Mouse (Mus musculus): ENCODE results near the gene Wwc1.

Wwc1 gene

DNA sequence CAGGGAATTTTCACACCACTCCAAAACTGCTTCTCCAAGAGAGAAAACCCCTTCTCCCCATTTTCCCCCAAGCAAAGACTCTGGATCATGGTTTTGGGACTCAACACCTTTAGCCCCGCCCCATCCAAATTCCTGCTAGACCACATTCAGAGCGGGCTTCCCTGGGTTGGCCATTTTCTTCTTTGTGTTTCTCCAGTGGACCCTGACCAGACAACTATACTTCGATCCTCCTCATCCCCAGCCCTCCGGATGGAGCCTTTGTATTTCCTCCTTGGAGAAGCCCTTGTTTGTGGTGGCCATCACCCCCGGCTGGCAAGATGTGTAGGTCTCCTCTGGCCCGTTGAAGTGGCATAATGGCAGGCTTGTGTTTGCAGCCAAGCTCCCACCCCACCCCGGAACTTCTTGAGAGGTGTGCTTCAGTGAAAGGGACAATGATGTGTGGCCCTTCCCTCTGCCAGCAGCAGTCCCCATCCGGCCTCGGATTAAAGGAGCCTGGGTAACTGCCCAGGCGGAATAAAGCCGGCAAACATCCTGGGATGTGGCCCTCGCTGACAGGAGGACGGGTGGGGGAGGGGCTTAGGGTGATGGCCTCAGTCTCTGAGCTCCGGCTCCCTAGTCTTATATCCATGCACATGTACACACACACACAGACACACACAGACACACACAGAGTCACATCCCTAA, 46.8 kb downstream of the Wwc1 start:
- in situ Hi-C loops (cut with MboI, MseI): no loop called here

DNA sequence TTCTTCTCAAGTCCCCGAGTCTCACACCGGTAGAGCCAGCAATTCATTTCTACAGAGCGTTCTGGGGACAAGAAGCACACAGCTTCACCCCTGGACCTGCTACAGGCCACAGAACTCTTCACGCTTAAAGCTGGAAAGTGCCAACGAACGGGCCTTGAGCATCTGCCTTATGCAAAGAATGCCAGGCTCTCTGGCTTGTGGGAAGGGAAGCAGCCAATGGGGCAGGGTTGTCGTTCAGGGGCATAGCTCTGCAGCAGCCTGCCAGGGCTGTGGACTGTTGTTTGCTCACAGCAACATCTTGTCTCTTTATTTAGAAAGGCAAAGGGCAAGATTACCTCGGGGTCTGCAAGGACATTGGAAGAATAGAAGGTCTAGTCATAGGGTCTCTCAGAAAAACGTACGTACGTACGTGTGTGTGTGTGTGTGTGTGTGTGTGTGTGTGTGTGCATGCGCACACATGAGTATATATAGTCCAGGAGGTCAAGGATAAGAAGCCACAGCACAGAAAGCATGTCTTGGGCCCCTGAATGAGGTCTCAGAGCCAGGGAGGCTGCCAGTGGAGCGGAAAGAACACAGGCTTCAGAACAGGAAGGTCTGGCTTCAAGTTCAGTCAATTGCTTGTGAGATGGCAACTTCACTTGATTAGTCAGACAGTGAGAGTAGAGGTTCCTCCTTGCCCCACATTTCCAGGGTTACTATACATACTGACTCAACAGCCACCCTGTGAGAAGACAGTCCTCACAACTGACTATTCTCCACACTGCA, 48.0 kb downstream of the Wwc1 start:
- in situ Hi-C loops (cut with MboI, MseI): no loop called here

GRCm38 (mm10) chr11:35930511-35931060, 49.7 kb downstream of the Wwc1 start:
- in situ Hi-C loops (cut with MboI, MseI): no loop called here

- in situ Hi-C loops (cut with MboI, MseI): no loop called here
Measured at GRCm38 (mm10) chr11:35928453-35928852, 51.9 kb downstream of the Wwc1 start.

- in situ Hi-C loops (cut with MboI, MseI): no loop called here
Measured at GRCm38 (mm10) chr11:35927309-35927708, 53.0 kb downstream of the Wwc1 start.

DNA sequence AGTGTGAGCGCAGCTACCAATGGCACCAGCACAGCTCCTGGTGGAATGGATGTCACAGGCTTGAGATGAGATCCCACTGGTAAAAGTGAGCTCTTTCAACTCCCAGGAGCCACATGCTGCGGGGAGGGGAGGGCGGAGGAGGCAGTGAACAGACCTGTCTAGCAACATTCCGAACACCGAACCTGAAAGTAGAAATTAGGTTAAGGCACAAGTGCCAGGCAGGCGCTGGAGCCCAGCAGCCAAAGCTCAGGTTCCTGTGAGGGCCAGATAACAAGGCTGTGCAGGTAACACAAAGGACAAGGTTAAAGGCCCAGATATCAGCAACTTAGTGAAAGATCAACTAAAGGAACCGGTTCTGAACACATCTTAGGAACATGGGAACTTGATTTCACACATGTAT, 54.7 kb downstream of the Wwc1 start:
- in situ Hi-C loops (cut with MboI, MseI): no loop called here

DNA sequence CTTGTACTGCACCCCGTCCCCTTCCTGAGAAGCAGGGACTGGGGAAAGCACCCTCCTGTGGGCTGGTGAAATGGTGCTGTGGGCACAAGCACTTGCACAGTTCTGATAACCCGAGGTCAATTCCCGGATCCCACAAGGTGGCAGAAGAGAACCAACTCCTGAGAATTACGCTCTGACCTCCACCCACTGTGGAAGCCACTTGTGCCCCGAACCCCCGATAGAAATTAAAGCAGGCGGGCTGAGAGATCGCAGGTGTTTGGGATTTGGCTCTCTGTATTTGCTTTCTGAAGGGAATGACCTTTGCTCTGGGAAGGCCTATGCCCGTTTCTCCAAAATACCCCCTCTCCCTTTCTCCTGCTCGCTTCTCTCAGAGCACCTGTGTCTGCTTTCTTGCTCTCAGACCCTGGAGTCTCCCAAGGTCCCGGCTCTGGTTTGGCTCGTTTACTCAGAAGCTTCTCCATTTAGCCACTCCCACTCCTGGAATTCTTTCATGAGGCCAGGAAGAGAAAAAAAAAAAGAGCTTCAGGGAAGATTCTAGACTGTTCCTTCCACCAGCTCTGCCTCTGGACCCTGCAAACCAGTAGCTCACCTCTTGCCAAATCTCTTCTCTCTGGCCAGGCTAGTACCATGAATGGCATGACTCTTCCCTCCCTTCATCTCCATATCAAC, 58.0 kb downstream of the Wwc1 start:
- in situ Hi-C loops (cut with MboI, MseI): no loop called here

GRCm38 (mm10) chr11:35920776-35921175, 59.6 kb downstream of the Wwc1 start:
- in situ Hi-C loops (cut with MboI, MseI): no loop called here

DNA sequence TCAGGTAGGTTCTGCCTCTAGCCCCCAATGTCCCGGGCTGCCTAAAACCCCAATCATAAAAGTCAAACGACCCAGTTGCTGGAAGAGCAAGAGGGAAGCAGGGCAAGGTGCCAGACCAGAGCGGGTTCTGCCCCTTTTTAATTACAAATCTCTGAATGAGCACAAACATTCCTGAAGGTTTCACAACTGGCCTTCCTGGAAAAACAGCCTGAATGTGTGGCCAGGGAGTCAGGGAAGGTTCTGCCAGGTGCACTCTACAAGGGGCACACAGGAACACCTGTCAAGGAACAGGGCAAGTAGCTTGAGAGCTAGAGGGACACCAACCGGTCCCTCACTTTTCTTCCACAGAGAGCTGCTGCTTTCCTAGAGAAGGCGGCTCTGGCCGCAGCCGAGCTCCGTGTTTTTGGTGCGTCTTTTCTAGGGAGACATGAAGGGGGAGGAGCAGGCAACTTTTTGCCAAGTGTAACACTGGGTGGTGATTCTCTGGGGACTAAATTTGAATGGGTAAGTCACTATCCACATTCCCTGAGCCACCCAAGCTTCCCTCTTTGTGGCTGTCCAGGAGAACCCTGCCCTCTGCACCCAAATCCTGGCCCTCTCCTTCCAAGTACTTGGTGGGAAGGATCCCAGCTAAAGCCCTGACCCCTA, 60.3 kb downstream of the Wwc1 start:
- in situ Hi-C loops (cut with MboI, MseI): no loop called here

DNA sequence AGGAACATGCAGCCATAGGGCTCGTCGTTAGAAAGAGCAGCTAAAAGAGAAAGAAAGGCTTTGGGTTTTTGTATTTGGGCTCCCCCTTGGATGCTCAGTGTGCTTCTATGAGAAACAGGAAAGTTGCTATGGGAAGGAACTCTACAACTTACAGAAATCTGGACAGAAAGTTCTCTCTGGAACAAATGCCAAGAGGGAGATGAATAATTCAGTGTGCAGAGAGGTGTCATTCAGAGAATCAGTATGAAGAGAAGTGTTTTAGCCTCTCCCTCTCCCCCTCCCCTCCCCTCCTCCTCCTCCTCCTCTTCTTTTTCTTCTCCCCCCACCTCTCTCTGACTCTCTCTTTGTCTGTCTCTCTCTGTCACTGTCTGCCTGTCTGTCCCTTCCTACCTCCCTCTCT, 60.9 kb downstream of the Wwc1 start:
- in situ Hi-C loops (cut with MboI, MseI): no loop called here

DNA sequence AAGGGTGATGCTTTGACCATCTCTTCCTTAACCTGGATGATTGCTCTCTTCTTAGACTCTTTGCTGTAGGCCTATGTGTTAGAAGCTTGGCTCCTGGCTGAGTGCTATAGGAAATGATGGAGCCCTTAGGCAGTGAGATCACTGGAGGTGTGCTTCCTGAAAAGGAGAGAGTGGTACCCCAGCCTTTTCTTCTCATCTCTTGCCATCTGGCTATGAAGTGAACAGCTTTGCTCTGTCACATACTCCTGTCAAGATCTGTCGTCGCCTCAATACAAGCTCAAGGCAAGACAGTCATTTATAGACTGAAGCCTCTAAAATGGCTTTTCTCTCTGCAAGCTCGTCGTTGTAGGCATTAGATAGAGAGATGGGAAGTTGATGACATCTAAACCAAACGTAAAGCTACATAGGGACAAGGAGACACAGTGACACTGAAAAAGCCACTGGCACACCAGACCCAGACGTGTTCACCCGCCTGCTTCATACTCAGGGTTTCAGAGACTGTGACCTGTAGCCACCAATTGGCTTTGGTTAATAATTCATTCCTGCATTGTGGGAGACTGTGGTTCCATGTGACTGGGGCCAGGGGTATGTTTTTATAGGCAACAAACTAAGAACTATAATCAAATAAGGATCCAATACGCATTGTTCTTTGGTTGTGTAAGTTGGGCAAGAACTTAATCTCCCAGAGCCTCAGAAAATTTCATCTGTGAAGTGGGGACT, 63.7 kb downstream of the Wwc1 start:
- in situ Hi-C loops (cut with MboI, MseI): no loop called here

DNA sequence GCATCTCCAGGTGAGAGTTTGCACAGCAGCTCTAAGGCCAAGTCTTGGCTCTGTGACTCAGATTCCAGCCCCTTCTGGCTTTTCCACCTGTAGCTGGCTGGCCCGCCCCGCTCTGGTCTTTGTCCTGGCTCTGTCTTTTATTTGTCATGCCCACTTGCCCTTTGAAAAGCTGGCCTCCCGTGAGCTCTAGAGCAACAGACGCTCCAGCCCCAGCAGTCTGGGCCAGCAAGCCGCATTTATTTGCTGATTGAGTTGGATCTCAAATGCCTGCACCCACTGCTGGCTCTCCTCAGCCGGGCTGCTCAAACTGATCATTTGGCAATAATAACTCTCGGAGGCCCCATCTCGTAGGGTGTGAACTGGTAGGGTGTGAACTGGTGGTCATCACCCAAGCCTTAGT, 64.8 kb downstream of the Wwc1 start:
- in situ Hi-C loops (cut with MboI, MseI): no loop called here

GRCm38 (mm10) chr11:35913418-35914044, 66.8 kb downstream of the Wwc1 start:
- in situ Hi-C loops (cut with MboI, MseI): no loop called here

DNA sequence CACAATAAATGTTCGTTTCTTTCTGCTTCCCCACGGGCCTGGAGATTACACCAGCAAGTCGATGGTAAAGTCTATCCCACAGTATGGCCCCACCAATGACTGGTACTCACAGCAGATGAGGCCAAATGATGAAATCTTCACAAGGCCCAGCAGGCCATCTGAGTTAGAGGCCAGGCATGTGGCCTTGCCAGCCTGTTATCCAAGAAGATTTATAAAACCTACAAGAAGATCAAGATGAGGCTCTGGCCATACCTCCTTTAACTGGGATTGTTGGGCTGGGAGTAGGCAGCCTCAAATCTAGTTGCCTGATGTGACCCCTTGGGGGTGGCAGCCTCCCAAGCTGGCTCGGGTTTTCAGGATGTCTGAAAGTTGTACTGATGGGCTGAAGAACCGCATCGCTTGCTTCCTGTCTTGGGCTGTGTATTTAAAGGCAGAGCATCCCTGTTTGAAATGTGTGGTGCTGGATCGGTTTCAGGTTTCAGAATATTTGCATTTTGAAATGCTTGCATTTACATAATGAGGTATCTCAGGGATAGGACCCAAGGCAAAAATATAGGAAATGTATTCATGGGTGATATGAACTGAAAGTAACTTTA, 75.3 kb downstream of the Wwc1 start:
- in situ Hi-C loops (cut with MboI, MseI): no loop called here

DNA sequence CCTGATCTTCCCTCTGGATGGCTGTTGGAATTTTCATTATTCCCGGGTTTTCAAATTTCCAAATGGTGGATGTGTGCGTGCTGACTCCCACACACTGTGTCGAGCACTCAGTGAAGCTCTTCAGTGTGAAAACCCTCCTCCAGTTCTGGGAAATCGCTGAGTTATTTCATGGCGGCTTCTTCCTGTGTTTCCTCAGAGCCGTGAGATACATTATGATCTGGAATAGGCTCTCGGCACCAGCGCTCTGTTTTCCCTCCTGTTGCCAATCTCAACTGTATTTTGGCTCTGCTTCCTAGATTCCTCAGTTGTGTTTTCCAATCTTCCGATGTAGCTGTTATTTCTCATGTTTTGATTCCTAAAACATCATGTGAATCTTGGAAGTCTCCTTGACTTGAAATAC, 77.2 kb downstream of the Wwc1 start:
- in situ Hi-C loops (cut with MboI, MseI): no loop called here

- in situ Hi-C loops (cut with MboI, MseI): no loop called here
Measured at GRCm38 (mm10) chr11:35899946-35900345, 80.4 kb downstream of the Wwc1 start.

DNA sequence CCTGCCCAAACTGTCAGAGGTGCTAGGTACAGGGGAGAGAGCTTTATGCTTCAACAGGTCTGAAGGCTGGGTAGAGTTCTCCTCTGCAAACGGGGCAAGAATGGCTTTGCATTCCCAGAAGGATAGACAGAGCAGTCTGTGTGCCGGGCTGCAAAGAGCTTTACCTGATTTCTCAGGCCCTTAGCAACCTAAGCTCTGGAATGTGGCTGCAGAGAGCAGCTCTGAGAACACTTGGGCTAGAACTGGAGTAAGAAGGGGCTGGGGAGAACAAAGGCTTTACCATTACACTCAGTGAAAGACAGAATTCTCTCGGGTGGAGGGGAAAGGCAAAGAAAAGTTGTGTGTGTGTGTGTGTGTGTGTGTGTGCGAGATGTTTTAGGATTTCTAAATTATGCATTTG, 86.9 kb downstream of the Wwc1 start:
- in situ Hi-C loops (cut with MboI, MseI): no loop called here

DNA sequence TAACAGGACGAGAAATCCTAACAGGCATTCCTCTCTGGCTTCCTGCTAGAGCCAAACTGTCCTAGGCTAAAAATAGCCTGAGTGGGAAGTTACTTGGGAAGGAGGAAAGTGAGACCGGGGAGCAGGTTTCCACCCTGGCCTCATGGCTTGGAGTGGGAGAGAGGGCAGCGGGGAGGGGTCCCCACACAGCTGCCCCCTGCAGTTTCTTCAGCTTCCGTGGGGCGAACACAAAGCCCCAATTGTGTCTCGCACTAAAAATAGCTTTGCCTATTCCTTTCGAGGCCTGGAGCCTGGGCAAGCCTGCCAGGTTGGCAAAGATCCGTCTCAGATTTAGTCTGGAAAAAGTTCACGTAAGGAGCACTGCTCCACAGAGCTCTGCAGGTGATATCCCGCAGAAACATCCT, 87.3 kb downstream of the Wwc1 start:
- in situ Hi-C loops (cut with MboI, MseI): no loop called here

DNA sequence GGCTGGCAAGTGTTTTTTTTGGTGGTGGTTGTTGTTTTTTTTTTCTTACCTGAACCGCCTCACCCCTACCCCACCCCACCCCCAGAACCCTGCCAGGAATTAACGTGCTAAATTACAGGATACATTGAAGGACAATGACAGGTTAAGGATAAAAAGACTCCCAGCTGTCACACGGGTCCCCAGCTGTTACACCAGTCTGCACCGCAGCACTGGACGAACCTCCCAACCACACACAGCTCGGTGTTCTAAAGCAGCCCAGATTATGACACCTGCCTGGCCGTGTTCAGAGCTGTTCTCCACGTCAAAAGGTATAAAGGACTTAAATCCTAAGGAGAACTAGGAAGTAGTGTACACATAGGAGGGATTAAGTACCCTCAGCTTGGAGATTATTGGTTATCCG, 88.0 kb downstream of the Wwc1 start:
- in situ Hi-C loops (cut with MboI, MseI): no loop called here

GRCm38 (mm10) chr11:35888790-35889189, 91.5 kb downstream of the Wwc1 start:
- in situ Hi-C loops (cut with MboI, MseI): no loop called here

DNA sequence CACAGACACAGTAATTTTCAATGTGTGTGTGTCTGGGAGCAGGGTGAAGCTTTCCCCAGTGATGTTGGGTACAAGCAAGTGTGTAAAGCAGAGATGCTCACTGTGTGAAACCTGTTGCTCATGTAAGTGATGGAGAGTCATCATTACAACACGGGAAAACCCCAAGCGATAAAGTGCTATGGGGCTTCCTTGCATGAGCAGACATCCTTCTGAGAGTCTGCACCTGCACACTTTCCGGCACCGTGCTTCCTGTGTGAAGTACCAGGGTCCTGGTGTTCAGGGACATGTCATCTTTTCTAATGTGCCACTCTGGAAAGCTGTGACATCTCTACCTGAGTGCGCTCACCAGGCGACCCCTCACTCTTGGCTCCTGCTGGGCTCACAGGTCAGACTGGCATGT, 97.5 kb downstream of the Wwc1 start:
- in situ Hi-C loops (cut with MboI, MseI): no loop called here

Measured in T-helper 2 cell (primary cell).